Mouse (Mus musculus): ENCODE measurements around the gene Cmtm2a.

DNA sequence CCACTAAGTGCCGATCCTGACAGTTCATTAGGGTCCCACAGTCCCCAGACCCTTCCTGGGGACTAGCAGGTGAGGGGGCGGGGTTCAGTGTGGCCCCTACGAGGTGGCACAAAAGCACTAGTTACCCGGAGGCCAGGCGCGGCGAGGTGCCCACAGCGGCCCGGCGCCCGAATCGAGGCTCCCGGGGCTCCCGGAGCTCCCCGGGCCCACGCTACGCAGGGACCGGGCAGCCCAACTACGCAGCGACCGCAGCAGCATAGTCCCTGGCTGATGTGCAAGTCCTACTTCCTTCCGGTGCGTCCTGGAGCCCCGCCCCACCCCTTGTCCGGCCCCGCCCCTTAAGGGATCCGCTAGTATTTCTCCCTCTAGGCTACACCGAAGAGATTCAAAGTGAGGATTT, 44.7 kb downstream of the Cmtm2a start, which contains the start of gene Tk2:
- TF ChIP-seq CTCF (IDR thresholded peaks at IDR 0.05; ENCODE audit: extremely low read depth, insufficient read depth, low read length), result no peak
- peak; percentile 88 for TF ChIP-seq POLR2A (IDR thresholded peaks at IDR 0.05; ENCODE audit: extremely low read depth, insufficient read depth, low read length)

Measured in cortical plate, adult 2 months (tissue).